In genomic region chr3:152776872-152777540, GRCm38 (mm10) we compare ENCODE assay signal across 30 mouse cellular contexts.
DNase-seq lines count a peak whose midpoint lies in the region; ATAC-seq and TF ChIP-seq lines count a peak whose summit lies in the region.
"Had no signal": no experiment of that assay in that cellular context is flagged by ENCODE, and none has a peak within 500 bp of the region (broad histone marks: within the 10 kb centered on the region; RNA-seq: fewer than 3 reads in every experiment).

No protein-coding gene starts in this region.

- H3K4me3 ChIP-seq in forebrain, embryonic 11.5 days (ENCODE audit: low read depth, low read length), result no peak overlapping the region
- H3K4me3 ChIP-seq in forebrain, embryonic 16.5 days (replicated peaks; ENCODE audit: low read length), result no peak overlapping the region
- no peak overlapping the region for H3K4me3 ChIP-seq in liver, adult 2 months (ENCODE audit: insufficient read depth, low read depth, low read length)
- no peak overlapping the region for H3K4me3 ChIP-seq in liver, embryonic 12.5 days
- no peak overlapping the region for H3K4me3 ChIP-seq in liver, embryonic 16.5 days (ENCODE audit: low read depth, low read length)
- H3K4me3 ChIP-seq in hindbrain, embryonic 12.5 days, result no peak overlapping the region
- H3K4me3 ChIP-seq: erythroblast, embryonic 14.5 days; forebrain, embryonic 12.5 days; heart, embryonic 15.5 days; intestine, embryonic 15.5 days; layer of hippocampus, adult 2 months; limb, embryonic 13.5 days; midbrain, embryonic 10.5 days; midbrain, embryonic 15.5 days; neural tube, embryonic 15.5 days had no signal

- H3K9me3 ChIP-seq in forebrain, embryonic 11.5 days (ENCODE audit: control insufficient read depth, low read length), result no peaks in the 10 kb centered on the region
- no peaks in the 10 kb centered on the region for H3K9me3 ChIP-seq in forebrain, embryonic 16.5 days (ENCODE audit: control insufficient read depth, low read length)
- no peaks in the 10 kb centered on the region for H3K9me3 ChIP-seq in liver, embryonic 12.5 days (replicated peaks)
- no peaks in the 10 kb centered on the region for H3K9me3 ChIP-seq in liver, embryonic 16.5 days (replicated peaks; ENCODE audit: control insufficient read depth, low read length)
- H3K9me3 ChIP-seq in hindbrain, embryonic 12.5 days (replicated peaks), result no peaks in the 10 kb centered on the region
- H3K9me3 ChIP-seq: forebrain, embryonic 12.5 days; heart, embryonic 15.5 days; intestine, embryonic 15.5 days; limb, embryonic 13.5 days; midbrain, embryonic 10.5 days; midbrain, embryonic 15.5 days; neural tube, embryonic 15.5 days had no signal

- ATAC-seq in forebrain, embryonic 11.5 days (replicated peaks; ENCODE audit: low FRiP score), result no peak
- ATAC-seq in forebrain, embryonic 16.5 days, result no peak
- no peak for ATAC-seq in liver, embryonic 12.5 days
- peak; percentile 72 for ATAC-seq in liver, embryonic 16.5 days (ENCODE audit: low read depth)
- no peak for ATAC-seq in hindbrain, embryonic 12.5 days (ENCODE audit: low FRiP score)
- ATAC-seq: activated CD4-positive, CD25-positive, alpha-beta regulatory T cell, adult 4 months; hindbrain, postnatal 0 days; intestine, embryonic 15.5 days; midbrain, embryonic 15.5 days had no signal

- no peaks in the 10 kb centered on the region for H3K27me3 ChIP-seq in forebrain, embryonic 11.5 days (ENCODE audit: control insufficient read depth, insufficient read depth, low read length)
- H3K27me3 ChIP-seq in forebrain, embryonic 16.5 days (replicated peaks; ENCODE audit: control insufficient read depth, insufficient read depth, low read length), result no peaks in the 10 kb centered on the region
- no peaks in the 10 kb centered on the region for H3K27me3 ChIP-seq in liver, adult 2 months (ENCODE audit: control insufficient read depth, insufficient read depth, low read length)
- no peaks in the 10 kb centered on the region for H3K27me3 ChIP-seq in liver, embryonic 12.5 days (replicated peaks)
- no peaks in the 10 kb centered on the region for H3K27me3 ChIP-seq in liver, embryonic 16.5 days (ENCODE audit: control insufficient read depth, insufficient read depth, low read depth, low read length)
- H3K27me3 ChIP-seq in hindbrain, embryonic 12.5 days, result no peaks in the 10 kb centered on the region
- H3K27me3 ChIP-seq: CH12.LX; forebrain, embryonic 12.5 days; heart, embryonic 15.5 days; intestine, embryonic 15.5 days; limb, embryonic 13.5 days; midbrain, embryonic 15.5 days; neural tube, embryonic 15.5 days had no signal

- no peak for TF ChIP-seq CTCF in liver, adult 2 months (IDR thresholded peaks at IDR 0.05; ENCODE audit: low read depth, low read length)

- TF ChIP-seq POLR2A in liver, adult 2 months (IDR thresholded peaks at IDR 0.05; ENCODE audit: extremely low read depth, insufficient read depth, low read length), result no peak

- 88% methylated on average over 16 of the region's 16 CpGs for whole genome bisulfite sequencing in forebrain, embryonic 11.5 days
- WGBS in forebrain, embryonic 16.5 days, result 85% methylated on average over 16 of the region's 16 CpGs
- 47% methylated on average over 16 of the region's 16 CpGs for WGBS in liver, adult 2 months
- WGBS in liver, embryonic 12.5 days (ENCODE audit: insufficient replicate concordance), result 81% methylated on average over 16 of the region's 16 CpGs
- 70% methylated on average over 16 of the region's 16 CpGs for WGBS in liver, embryonic 16.5 days (ENCODE audit: insufficient replicate concordance)
- 76% methylated on average over 16 of the region's 16 CpGs for WGBS in hindbrain, embryonic 12.5 days

- H3K4me2 ChIP-seq in forebrain, embryonic 11.5 days (ENCODE audit: low read depth, low read length, severe bottlenecking), result no peak overlapping the region
- H3K4me2 ChIP-seq in forebrain, embryonic 16.5 days (ENCODE audit: low read length), result no peak overlapping the region
- H3K4me2 ChIP-seq in liver, embryonic 12.5 days, result no peak overlapping the region
- H3K4me2 ChIP-seq in liver, embryonic 16.5 days (ENCODE audit: low read depth, low read length), result no peak overlapping the region; the same call in 1 of the 2 replicates
- no peak overlapping the region for H3K4me2 ChIP-seq in hindbrain, embryonic 12.5 days (replicated peaks)
- H3K4me2 ChIP-seq: forebrain, embryonic 12.5 days; heart, embryonic 15.5 days; intestine, embryonic 15.5 days; limb, embryonic 13.5 days; lung, embryonic 14.5 days; midbrain, embryonic 15.5 days; neural tube, embryonic 15.5 days had no signal

- no peaks in the 10 kb centered on the region for H3K79me2 ChIP-seq in liver, adult 2 months (ENCODE audit: control insufficient read depth, insufficient read depth, low read length)

- H3K36me3 ChIP-seq in forebrain, embryonic 11.5 days (ENCODE audit: control insufficient read depth, insufficient read depth, low read length), result no peaks in the 10 kb centered on the region
- no peaks in the 10 kb centered on the region for H3K36me3 ChIP-seq in forebrain, embryonic 16.5 days (ENCODE audit: control insufficient read depth, insufficient read depth)
- no peaks in the 10 kb centered on the region; the same call in 1 of the 2 replicates for H3K36me3 ChIP-seq in liver, adult 2 months (ENCODE audit: control insufficient read depth, insufficient read depth, low read length)
- H3K36me3 ChIP-seq in liver, embryonic 12.5 days, result peaks cover 9% of the 10 kb centered on the region; the same call in 1 of the 2 replicates
- H3K36me3 ChIP-seq in liver, embryonic 16.5 days (ENCODE audit: control insufficient read depth, insufficient read depth), result no peaks in the 10 kb centered on the region
- H3K36me3 ChIP-seq in hindbrain, embryonic 12.5 days, result no peaks in the 10 kb centered on the region
- H3K36me3 ChIP-seq: forebrain, embryonic 12.5 days; heart, embryonic 15.5 days; intestine, embryonic 15.5 days; midbrain, embryonic 10.5 days; midbrain, embryonic 15.5 days; neural tube, embryonic 15.5 days had no signal

- no peak overlapping the region for H3K9ac ChIP-seq in forebrain, embryonic 11.5 days (ENCODE audit: low read length)
- H3K9ac ChIP-seq in forebrain, embryonic 16.5 days (replicated peaks; ENCODE audit: low read depth, low read length), result no peak overlapping the region
- H3K9ac ChIP-seq in liver, adult 2 months (ENCODE audit: low read depth, low read length), result no peak overlapping the region
- H3K9ac ChIP-seq in liver, embryonic 12.5 days, result no peak overlapping the region
- no peak overlapping the region for H3K9ac ChIP-seq in liver, embryonic 16.5 days (ENCODE audit: low read depth, low read length)
- H3K9ac ChIP-seq in hindbrain, embryonic 12.5 days, result no peak overlapping the region
- H3K9ac ChIP-seq: forebrain, embryonic 12.5 days; heart, embryonic 15.5 days; intestine, embryonic 15.5 days; limb, embryonic 13.5 days; lung, embryonic 14.5 days; midbrain, embryonic 15.5 days; neural tube, embryonic 15.5 days had no signal

- no peaks in the 10 kb centered on the region for H3K4me1 ChIP-seq in forebrain, embryonic 11.5 days (replicated peaks; ENCODE audit: control insufficient read depth, insufficient read depth, low read length)
- no peaks in the 10 kb centered on the region; the same call in 1 of the 2 replicates for H3K4me1 ChIP-seq in forebrain, embryonic 16.5 days (replicated peaks; ENCODE audit: control insufficient read depth, insufficient read depth, low read length)
- no peaks in the 10 kb centered on the region for H3K4me1 ChIP-seq in liver, adult 2 months (ENCODE audit: control insufficient read depth, insufficient read depth, low read length)
- H3K4me1 ChIP-seq in liver, embryonic 12.5 days, result no peaks in the 10 kb centered on the region
- no peaks in the 10 kb centered on the region for H3K4me1 ChIP-seq in liver, embryonic 16.5 days (ENCODE audit: control insufficient read depth, low read depth, low read length)
- no peaks in the 10 kb centered on the region for H3K4me1 ChIP-seq in hindbrain, embryonic 12.5 days
- H3K4me1 ChIP-seq: forebrain, embryonic 12.5 days; heart, embryonic 15.5 days; intestine, embryonic 15.5 days; limb, embryonic 13.5 days; midbrain, embryonic 10.5 days; neural tube, embryonic 15.5 days had no signal

- no peak overlapping the region for H3K27ac ChIP-seq in forebrain, embryonic 11.5 days (ENCODE audit: low read depth, low read length)
- H3K27ac ChIP-seq in forebrain, embryonic 16.5 days (ENCODE audit: low read length), result no peak overlapping the region
- H3K27ac ChIP-seq in liver, adult 2 months (replicated peaks; ENCODE audit: insufficient read depth, low read depth, low read length), result no peak overlapping the region
- no peak overlapping the region for H3K27ac ChIP-seq in liver, embryonic 12.5 days
- H3K27ac ChIP-seq in liver, embryonic 16.5 days (ENCODE audit: low read length), result no peak overlapping the region
- H3K27ac ChIP-seq in hindbrain, embryonic 12.5 days, result no peak overlapping the region
- H3K27ac ChIP-seq: forebrain, embryonic 12.5 days; heart, embryonic 15.5 days; hindbrain, postnatal 0 days; intestine, embryonic 15.5 days; layer of hippocampus, adult 2 months; limb, embryonic 13.5 days; midbrain, embryonic 10.5 days; midbrain, embryonic 15.5 days; neural tube, embryonic 15.5 days had no signal

- peak; percentile 39 for DNase-seq in forebrain, embryonic 11.5 days (ENCODE audit: low spot score)
- DNase-seq in liver, adult 2 months (ENCODE audit: extremely low read depth, low read depth, low spot score), result peak; percentile 35
- peak; percentile 22 for DNase-seq in kidney, postnatal 10 days
- DNase-seq in right cerebral cortex, postnatal 10 days (ENCODE audit: low spot score in 2 of 2), result no peak
- DNase-seq: adrenal gland, adult 2 months; adrenal gland, postnatal 36 days; cerebellum, adult 2 months; cerebellum, postnatal 14 days; gastrocnemius, postnatal 10 days; lung, embryonic 14.5 days; right cerebral cortex, adult 18-20 months; right cerebral cortex, postnatal 4 days; thymus, adult 2 months; thymus, postnatal 4 days had no signal

Comparison
In these comparisons a context has a peak if more than half of its experiments do, and no peak if none do; other contexts are left out.
1. DNase-seq: peak in forebrain, embryonic 11.5 days (single experiment), liver, adult 2 months (single experiment) and kidney, postnatal 10 days (single experiment); none in right cerebral cortex, postnatal 10 days (0 of 2).